30 mouse cellular contexts compared by ENCODE assay signal in genomic region chr10:126664408-126665083, GRCm38 (mm10).
DNase-seq lines count a peak whose midpoint lies in the region; ATAC-seq and TF ChIP-seq lines count a peak whose summit lies in the region.
"Had no signal": no experiment of that assay in that cellular context is flagged by ENCODE, and none has a peak within 500 bp of the region (broad histone marks: within the 10 kb centered on the region; RNA-seq: fewer than 3 reads in every experiment).

No protein-coding gene starts in this region.

- no peak for TF ChIP-seq CTCF in testis, adult 2 months (IDR thresholded peaks at IDR 0.05; ENCODE audit: control insufficient read depth, insufficient read depth, insufficient replicate concordance, low read depth, low read length)

- TF ChIP-seq POLR2A in testis, adult 2 months (IDR thresholded peaks at IDR 0.05; ENCODE audit: control insufficient read depth, low read depth, low read length): no peak

- H3K36me3 ChIP-seq in hindbrain, embryonic 14.5 days (replicated peaks; ENCODE audit: control insufficient read depth, insufficient read depth): no peaks in the 10 kb centered on the region
- no peaks in the 10 kb centered on the region for H3K36me3 ChIP-seq in hindbrain, embryonic 10.5 days
- no peaks in the 10 kb centered on the region for H3K36me3 ChIP-seq in testis, adult 2 months (ENCODE audit: control insufficient read depth, insufficient read depth, low read length)
- H3K36me3 ChIP-seq in midbrain, embryonic 13.5 days: no peaks in the 10 kb centered on the region
- no peaks in the 10 kb centered on the region for H3K36me3 ChIP-seq in forebrain, embryonic 11.5 days (ENCODE audit: control insufficient read depth, insufficient read depth, low read length)
- H3K36me3 ChIP-seq: G1E; heart, embryonic 13.5 days; limb, embryonic 15.5 days; liver, embryonic 15.5 days; lung, embryonic 15.5 days had no signal

- no peaks in the 10 kb centered on the region for H3K4me1 ChIP-seq in hindbrain, embryonic 14.5 days (replicated peaks; ENCODE audit: control insufficient read depth, insufficient read depth, low read length)
- no peaks in the 10 kb centered on the region for H3K4me1 ChIP-seq in hindbrain, embryonic 10.5 days (replicated peaks)
- H3K4me1 ChIP-seq in testis, adult 2 months (ENCODE audit: control insufficient read depth, insufficient read depth, low read length): no peaks in the 10 kb centered on the region; the same call in 1 of the 2 replicates
- H3K4me1 ChIP-seq in midbrain, embryonic 13.5 days (replicated peaks): 0 out of 2 replicates have a peak, but pooled peaks cover 5% of the 10 kb centered on the region
- H3K4me1 ChIP-seq in forebrain, embryonic 11.5 days (replicated peaks; ENCODE audit: control insufficient read depth, insufficient read depth, low read length): no peaks in the 10 kb centered on the region
- H3K4me1 ChIP-seq: heart, embryonic 13.5 days; liver, embryonic 15.5 days; lung, embryonic 15.5 days; megakaryocyte, embryonic 14.5 days had no signal

- peak overlapping the region; percentile 33; the same call in 1 of the 2 replicates for H3K27ac ChIP-seq in hindbrain, embryonic 14.5 days
- H3K27ac ChIP-seq in hindbrain, embryonic 10.5 days: no peak overlapping the region
- no peak overlapping the region for H3K27ac ChIP-seq in testis, adult 2 months (ENCODE audit: control insufficient read depth, insufficient read depth, low read depth, low read length)
- peak overlapping the region; percentile 10; the same call in 1 of the 2 replicates for H3K27ac ChIP-seq in midbrain, embryonic 13.5 days
- H3K27ac ChIP-seq in forebrain, embryonic 11.5 days (ENCODE audit: low read depth, low read length): no peak overlapping the region
- H3K27ac ChIP-seq: heart, adult 2 months; heart, embryonic 13.5 days; limb, embryonic 15.5 days; liver, embryonic 15.5 days; lung, embryonic 15.5 days had no signal

- H3K27me3 ChIP-seq in hindbrain, embryonic 14.5 days (ENCODE audit: control insufficient read depth, insufficient read depth, low read length): no peaks in the 10 kb centered on the region
- H3K27me3 ChIP-seq in hindbrain, embryonic 10.5 days (ENCODE audit: insufficient read depth, poor library complexity, severe bottlenecking): no peaks in the 10 kb centered on the region
- H3K27me3 ChIP-seq in testis, adult 2 months (ENCODE audit: control insufficient read depth, insufficient read depth, low read length): no peaks in the 10 kb centered on the region
- H3K27me3 ChIP-seq in midbrain, embryonic 13.5 days: no peaks in the 10 kb centered on the region
- H3K27me3 ChIP-seq in forebrain, embryonic 11.5 days (ENCODE audit: control insufficient read depth, insufficient read depth, low read length): no peaks in the 10 kb centered on the region
- H3K27me3 ChIP-seq: CH12.LX; heart, embryonic 13.5 days; limb, embryonic 15.5 days; liver, embryonic 15.5 days; lung, embryonic 15.5 days; megakaryocyte, embryonic 14.5 days; Patski had no signal

- no peak for ATAC-seq in hindbrain, embryonic 14.5 days (ENCODE audit: low FRiP score)
- peak; percentile 73; the same call in 1 of the 2 replicates for ATAC-seq in midbrain, embryonic 13.5 days
- ATAC-seq in forebrain, embryonic 11.5 days (replicated peaks; ENCODE audit: low FRiP score): no peak
- ATAC-seq: forebrain, embryonic 16.5 days; inflammation-experienced regulatory T-cells, adult 6 months; Patski had no signal

- H3K4me2 ChIP-seq in hindbrain, embryonic 14.5 days (replicated peaks): no peak overlapping the region
- no peak overlapping the region for H3K4me2 ChIP-seq in midbrain, embryonic 13.5 days (replicated peaks)
- no peak overlapping the region for H3K4me2 ChIP-seq in forebrain, embryonic 11.5 days (ENCODE audit: low read depth, low read length, severe bottlenecking)
- H3K4me2 ChIP-seq: heart, embryonic 13.5 days; limb, embryonic 15.5 days; liver, embryonic 15.5 days; lung, embryonic 15.5 days had no signal

- no peak overlapping the region for H3K4me3 ChIP-seq in hindbrain, embryonic 14.5 days (replicated peaks; ENCODE audit: low read length)
- no peak overlapping the region for H3K4me3 ChIP-seq in hindbrain, embryonic 10.5 days
- H3K4me3 ChIP-seq in testis, adult 2 months (ENCODE audit: control insufficient read depth, low read depth, low read length): peak overlapping the region; percentile 15
- H3K4me3 ChIP-seq in midbrain, embryonic 13.5 days (replicated peaks): no peak overlapping the region
- H3K4me3 ChIP-seq in forebrain, embryonic 11.5 days (ENCODE audit: low read depth, low read length): no peak overlapping the region
- H3K4me3 ChIP-seq: heart, adult 2 months; heart, embryonic 13.5 days; limb, embryonic 15.5 days; liver, embryonic 15.5 days; lung, embryonic 15.5 days; megakaryocyte, embryonic 14.5 days had no signal

- no peak overlapping the region for H3K9ac ChIP-seq in hindbrain, embryonic 14.5 days
- H3K9ac ChIP-seq in midbrain, embryonic 13.5 days (replicated peaks): no peak overlapping the region
- no peak overlapping the region for H3K9ac ChIP-seq in forebrain, embryonic 11.5 days (ENCODE audit: low read length)
- H3K9ac ChIP-seq: heart, embryonic 13.5 days; limb, embryonic 15.5 days; liver, embryonic 15.5 days; lung, embryonic 15.5 days had no signal

- DNase-seq in hindbrain, embryonic 14.5 days (ENCODE audit: low spot score): peak; percentile 39
- no peak for DNase-seq in hindbrain, embryonic 10.5 days (ENCODE audit: low spot score)
- no peak for DNase-seq in testis, postnatal 14 days (ENCODE audit: low spot score)
- no peak for DNase-seq in layer of hippocampus, postnatal 36 days
- no peak for DNase-seq in forebrain, embryonic 11.5 days (ENCODE audit: low spot score)
- DNase-seq: adrenal gland, adult 2 months; B cell, adult 2 months; cerebellum, adult 2 months; cerebellum, postnatal 25 days; gastrocnemius, postnatal 36 days; heart, adult 2 months; heart, postnatal 14 days; kidney, adult 8-10 months; kidney, postnatal 10 days; lung, postnatal 36 days; right cerebral cortex, postnatal 25 days; spleen, adult 18-20 months; thymus, postnatal 25 days had no signal

- peaks cover 6% of the 10 kb centered on the region; the same call in 1 of the 2 replicates for H3K9me3 ChIP-seq in hindbrain, embryonic 14.5 days (ENCODE audit: control insufficient read depth, low read length)
- H3K9me3 ChIP-seq in hindbrain, embryonic 10.5 days: no peaks in the 10 kb centered on the region
- no peaks in the 10 kb centered on the region for H3K9me3 ChIP-seq in midbrain, embryonic 13.5 days
- H3K9me3 ChIP-seq in forebrain, embryonic 11.5 days (ENCODE audit: control insufficient read depth, low read length): no peaks in the 10 kb centered on the region
- H3K9me3 ChIP-seq: limb, embryonic 15.5 days; liver, embryonic 15.5 days; lung, embryonic 15.5 days had no signal

- WGBS in hindbrain, embryonic 14.5 days: 75% methylated on average over 13 of the region's 13 CpGs
- 88% methylated on average over 13 of the region's 13 CpGs for WGBS in hindbrain, embryonic 10.5 days
- WGBS in midbrain, embryonic 13.5 days: 74% methylated on average over 13 of the region's 13 CpGs
- WGBS in forebrain, embryonic 11.5 days: 78% methylated on average over 13 of the region's 13 CpGs

Comparison
In these comparisons a context has a peak if more than half of its experiments do, and no peak if none do; other contexts are left out.
1. H3K27ac ChIP-seq: peak in hindbrain, embryonic 14.5 days (single experiment) and midbrain, embryonic 13.5 days (single experiment); none in hindbrain, embryonic 10.5 days (single experiment), testis, adult 2 months (single experiment) and forebrain, embryonic 11.5 days (single experiment).